Mouse (Mus musculus): ENCODE data around the gene Cep83.

- no peak for TF ChIP-seq MAFK (IDR thresholded peaks at IDR 0.05; ENCODE audit: insufficient read depth, low read depth, low read length)
- no peak for TF ChIP-seq HCFC1 (IDR thresholded peaks at IDR 0.05; ENCODE audit: borderline replicate concordance, insufficient read depth, low read length)
- no peak for TF ChIP-seq ZC3H11A (IDR thresholded peaks at IDR 0.05; ENCODE audit: borderline replicate concordance, low read depth, low read length)
- TF ChIP-seq ZNF384 (IDR thresholded peaks at IDR 0.05; ENCODE audit: low read depth, low read length): no peak
These were observed 21.9 kb downstream of the Cep83 start for GRCm38 (mm10) chr10:94710320-94710695.
